Mouse (Mus musculus) lung, postnatal 4 days (tissue): Measurements from ENCODE around the gene Nek1.
"Not testable (repeated sequence)": the region's sequence is repeated elsewhere in the genome, so short reads cannot be mapped to it uniquely, and the experiment has no call there.

Source experiments
- DNase-seq, 2 experiments: peaks; one replicate each; pipeline ENCODE4 v3.0.0; 2021

The Nek1 gene

GRCm38 (mm10) chr8:60984260-60985010 is 8.6 kb upstream of the Nek1 start:
- not testable (repeated sequence) for DNase-seq

- peak; percentile 86 to 88 for DNase-seq
Measured at GRCm38 (mm10) chr8:60992561-60992909, 460 bp upstream of the Nek1 start.

GRCm38 (mm10) chr8:60993639-60993986 is 618 bp downstream of the Nek1 start:
- DNase-seq, result no peak

- DNase-seq, result no peak
Measured at GRCm38 (mm10) chr8:60996468-60996867, 3.5 kb downstream of the Nek1 start.

- DNase-seq, result peak; percentile 31 to 60
Measured at GRCm38 (mm10) chr8:61041951-61042350, 49.0 kb downstream of the Nek1 start.

GRCm38 (mm10) chr8:61043874-61044273 is 50.9 kb downstream of the Nek1 start:
- no peak for DNase-seq

- no peak for DNase-seq
Measured at GRCm38 (mm10) chr8:61046816-61047215, 53.8 kb downstream of the Nek1 start.

- DNase-seq, result no peak
Measured at GRCm38 (mm10) chr8:61053017-61053416, 60.0 kb downstream of the Nek1 start.

GRCm38 (mm10) chr8:61054313-61054712 is 61.3 kb downstream of the Nek1 start:
- no peak for DNase-seq

- no peak for DNase-seq
Measured at GRCm38 (mm10) chr8:61056997-61057396, 64.0 kb downstream of the Nek1 start.

- DNase-seq, result no peak
Measured at GRCm38 (mm10) chr8:61059143-61059542, 66.1 kb downstream of the Nek1 start.

GRCm38 (mm10) chr8:61060412-61060811 is 67.4 kb downstream of the Nek1 start:
- DNase-seq, result no peak

- no peak for DNase-seq
Measured at GRCm38 (mm10) chr8:61075059-61075458, 82.1 kb downstream of the Nek1 start.

- no peak for DNase-seq
Measured at GRCm38 (mm10) chr8:61110496-61110895, 117.5 kb downstream of the Nek1 start.

GRCm38 (mm10) chr8:61111940-61112339 is 118.9 kb downstream of the Nek1 start:
- DNase-seq, result no peak

- no peak for DNase-seq
Measured at GRCm38 (mm10) chr8:61121631-61122030, 128.6 kb downstream of the Nek1 start.

- DNase-seq, result peak; percentile 35 to 49
Measured at GRCm38 (mm10) chr8:61127299-61127861, 134.4 kb downstream of the Nek1 start.

- no peak for DNase-seq
Measured at GRCm38 (mm10) chr8:61132561-61133134, 139.7 kb downstream of the Nek1 start.

GRCm38 (mm10) chr8:61141869-61142268 is 148.9 kb downstream of the Nek1 start:
- DNase-seq, result no peak

GRCm38 (mm10) chr8:61142302-61142701 is 149.3 kb downstream of the Nek1 start:
- no peak for DNase-seq

- no peak for DNase-seq
Measured at GRCm38 (mm10) chr8:61142845-61143244, 149.8 kb downstream of the Nek1 start.

GRCm38 (mm10) chr8:61148728-61149127 is 155.7 kb downstream of the Nek1 start:
- no peak for DNase-seq

GRCm38 (mm10) chr8:61150596-61150995 is 157.6 kb downstream of the Nek1 start:
- DNase-seq, result no peak

GRCm38 (mm10) chr8:61156406-61156805 is 163.4 kb downstream of the Nek1 start:
- DNase-seq, result no peak

GRCm38 (mm10) chr8:61158540-61158939 is 165.5 kb downstream of the Nek1 start:
- DNase-seq, result no peak
